Mouse (Mus musculus): ENCODE data around the gene Fstl1. TPM values are rescaled to one million over a fixed set of nuclear protein-coding genes. Genes with fewer than 3 reads are reported as not detected.

Gene Fstl1
- polyA plus RNA-seq (2012; rRNA removed) = 54.2 and 79.7 TPM in 2 replicates

GRCm38 (mm10) chr16:37776860-37777651 lies at the start of gene Fstl1:
Fstl1 (plus strand) TSS chr16:37776873.
- peak; percentile 85 for DNase-seq (ENCODE audit: low read depth)
- TF ChIP-seq CTCF (IDR thresholded peaks at IDR 0.05; ENCODE audit: borderline replicate concordance, extremely low read depth, insufficient read depth, insufficient read length) (no peak), POLR2A (IDR thresholded peaks at IDR 0.05; ENCODE audit: borderline replicate concordance, extremely low read depth, insufficient read depth, insufficient read length, poor library complexity, severe bottlenecking) (0 out of 2 replicates have a peak, but pooled peaks have one; percentile 35)

GRCm38 (mm10) chr16:37728674-37729073 lies 48.0 kb upstream of the Fstl1 start:
- TF ChIP-seq POLR2A (IDR thresholded peaks at IDR 0.05; ENCODE audit: borderline replicate concordance, extremely low read depth, insufficient read depth, insufficient read length, poor library complexity, severe bottlenecking) (no peak), CTCF (IDR thresholded peaks at IDR 0.05; ENCODE audit: borderline replicate concordance, extremely low read depth, insufficient read depth, insufficient read length) (no peak)
- DNase-seq (ENCODE audit: low read depth) = peak; percentile 59

GRCm38 (mm10) chr16:37729381-37730150 lies 47.1 kb upstream of the Fstl1 start:
- TF ChIP-seq CTCF (IDR thresholded peaks at IDR 0.05; ENCODE audit: borderline replicate concordance, extremely low read depth, insufficient read depth, insufficient read length) (no peak), POLR2A (IDR thresholded peaks at IDR 0.05; ENCODE audit: borderline replicate concordance, extremely low read depth, insufficient read depth, insufficient read length, poor library complexity, severe bottlenecking) (no peak)
- DNase-seq (ENCODE audit: low read depth) = peak; percentile 62

GRCm38 (mm10) chr16:37730293-37730835 lies 46.3 kb upstream of the Fstl1 start:
- DNase-seq (ENCODE audit: low read depth) = peak; percentile 48
- TF ChIP-seq POLR2A (IDR thresholded peaks at IDR 0.05; ENCODE audit: borderline replicate concordance, extremely low read depth, insufficient read depth, insufficient read length, poor library complexity, severe bottlenecking) = no peak
- no peak for TF ChIP-seq CTCF (IDR thresholded peaks at IDR 0.05; ENCODE audit: borderline replicate concordance, extremely low read depth, insufficient read depth, insufficient read length)

GRCm38 (mm10) chr16:37731431-37731830 lies 45.2 kb upstream of the Fstl1 start:
- no peak for TF ChIP-seq POLR2A (IDR thresholded peaks at IDR 0.05; ENCODE audit: borderline replicate concordance, extremely low read depth, insufficient read depth, insufficient read length, poor library complexity, severe bottlenecking)
- TF ChIP-seq CTCF (IDR thresholded peaks at IDR 0.05; ENCODE audit: borderline replicate concordance, extremely low read depth, insufficient read depth, insufficient read length) = no peak
- DNase-seq (ENCODE audit: low read depth) = no peak

GRCm38 (mm10) chr16:37732023-37732761 lies 44.5 kb upstream of the Fstl1 start:
- TF ChIP-seq CTCF (IDR thresholded peaks at IDR 0.05; ENCODE audit: borderline replicate concordance, extremely low read depth, insufficient read depth, insufficient read length) = no peak
- no peak for TF ChIP-seq POLR2A (IDR thresholded peaks at IDR 0.05; ENCODE audit: borderline replicate concordance, extremely low read depth, insufficient read depth, insufficient read length, poor library complexity, severe bottlenecking)
- peak; percentile 72 for DNase-seq (ENCODE audit: low read depth)

- no peak for TF ChIP-seq POLR2A (IDR thresholded peaks at IDR 0.05; ENCODE audit: borderline replicate concordance, extremely low read depth, insufficient read depth, insufficient read length, poor library complexity, severe bottlenecking)
- no peak for TF ChIP-seq CTCF (IDR thresholded peaks at IDR 0.05; ENCODE audit: borderline replicate concordance, extremely low read depth, insufficient read depth, insufficient read length)
- no peak for DNase-seq (ENCODE audit: low read depth)
These were observed 36.6 kb upstream of the Fstl1 start for GRCm38 (mm10) chr16:37740076-37740475.

GRCm38 (mm10) chr16:37742266-37742665 lies 34.4 kb upstream of the Fstl1 start:
- no peak for DNase-seq (ENCODE audit: low read depth)
- TF ChIP-seq POLR2A (IDR thresholded peaks at IDR 0.05; ENCODE audit: borderline replicate concordance, extremely low read depth, insufficient read depth, insufficient read length, poor library complexity, severe bottlenecking) (no peak), CTCF (IDR thresholded peaks at IDR 0.05; ENCODE audit: borderline replicate concordance, extremely low read depth, insufficient read depth, insufficient read length) (no peak)

- TF ChIP-seq POLR2A (IDR thresholded peaks at IDR 0.05; ENCODE audit: borderline replicate concordance, extremely low read depth, insufficient read depth, insufficient read length, poor library complexity, severe bottlenecking) (no peak), CTCF (IDR thresholded peaks at IDR 0.05; ENCODE audit: borderline replicate concordance, extremely low read depth, insufficient read depth, insufficient read length) (no peak)
- peak; percentile 75 for DNase-seq (ENCODE audit: low read depth)
These were observed 23.8 kb upstream of the Fstl1 start for GRCm38 (mm10) chr16:37752876-37753275.

- no peak for TF ChIP-seq CTCF (IDR thresholded peaks at IDR 0.05; ENCODE audit: borderline replicate concordance, extremely low read depth, insufficient read depth, insufficient read length)
- TF ChIP-seq POLR2A (IDR thresholded peaks at IDR 0.05; ENCODE audit: borderline replicate concordance, extremely low read depth, insufficient read depth, insufficient read length, poor library complexity, severe bottlenecking) = no peak
- peak; percentile 53 for DNase-seq (ENCODE audit: low read depth)
These were observed 22.9 kb upstream of the Fstl1 start for GRCm38 (mm10) chr16:37753809-37754208.

Data from brain, embryonic 14.5 days (tissue).